Mouse (Mus musculus) neural tube, embryonic 14.5 days (tissue): ENCODE measurements around the gene Tmem200a. TPM values are rescaled to one million over a fixed set of nuclear protein-coding genes. Genes with fewer than 3 reads are reported as not detected.
A peak's percentile ranks its signal among the peaks of the same experiment; 100 is the strongest.
"Not testable (repeated sequence)": the region's sequence is repeated elsewhere in the genome, so short reads cannot be mapped to it uniquely, and the experiment has no call there.

Experiments
- ATAC-seq: fragments of 200-750 bp; cut with Nextera tagmentation; 2 replicates; pipeline ENCODE4 v1.8.0; 2017; ENCODE audit warnings: low read depth, mild to moderate bottlenecking, moderate TSS enrichment, moderate library complexity
- H3K27ac ChIP-seq: fragments of 300-500 bp; sonication (generic); 2 replicates; pipeline ENCODE4 v1.5.1; 2014; ENCODE audit warnings: low read depth, mild to moderate bottlenecking, control low read depth, low read length, moderate library complexity, mixed read lengths
- H3K27me3 ChIP-seq: fragments of 300-500 bp; sonication (generic); 2 replicates; pipeline ENCODE4 v1.6.1; 2014; ENCODE audit warnings: low read length; ENCODE audit not compliant: control insufficient read depth, insufficient read depth
- H3K36me3 ChIP-seq: fragments of 300-500 bp; sonication (generic); 2 replicates; pipeline ENCODE4 v1.6.1; 2014; ENCODE audit warnings: low read length, mixed read lengths; ENCODE audit not compliant: control insufficient read depth, insufficient read depth
- H3K4me1 ChIP-seq: fragments of 300-500 bp; sonication (generic); 2 replicates; pipeline ENCODE4 v1.6.1; 2014; ENCODE audit warnings: low read length; ENCODE audit not compliant: control insufficient read depth, insufficient read depth
- H3K4me2 ChIP-seq: fragments of 300-500 bp; sonication (generic); 2 replicates; pipeline ENCODE4 v1.6.1; 2014; ENCODE audit warnings: mild to moderate bottlenecking, low read depth, low read length, control low read depth
- H3K4me3 ChIP-seq: fragments of 300-500 bp; sonication (generic); 2 replicates; pipeline ENCODE4 v1.5.1; 2014; ENCODE audit warnings: low read depth, low read length, control low read depth, mixed read lengths
- H3K9ac ChIP-seq: fragments of 300-500 bp; sonication (generic); replicated peaks from 2 replicates; pipeline ENCODE4 v1.6.1; 2014; ENCODE audit warnings: low read depth, mild to moderate bottlenecking, control low read depth, low read length, mixed read lengths
- H3K9me3 ChIP-seq: fragments of 300-500 bp; sonication (generic); 2 replicates; pipeline ENCODE4 v1.6.1; 2016; ENCODE audit warnings: low read length; ENCODE audit not compliant: control insufficient read depth
- WGBS: fragments of 180-500 bp; shearing (Covaris S2); extraction: QIAGEN DNeasy Blood & Tissue Kit; methylation state at CpG from one replicate; pipeline ENCODE4 v1.1.7; 2014; 5-methylcytosine and 5-hydroxymethylcytosine counted together
- polyA plus RNA-seq: library from polyadenylated mRNA; unstranded; fragments of >200 nt; fragmentation: Nextera tagmentation; extraction: Ambion mirVana; gene quantifications from 2 replicates; pipeline ENCODE4 v1.2.1, GENCODE M21; 2014

Gene Tmem200a
- polyA plus RNA-seq, 1 experiment from 2014 or later: 22.6 TPM

GRCm38 (mm10) chr10:25927553-25928447, 151.1 kb downstream of the Tmem200a start:
- Histone ChIP-seq H3K4me2 (no peak overlapping the region), H3K9me3 (no peaks in the 10 kb centered on the region), H3K27me3 (no peaks in the 10 kb centered on the region), H3K9ac (no peak overlapping the region), H3K4me3 (no peak overlapping the region), H3K27ac (no peak overlapping the region), H3K36me3 (no peaks in the 10 kb centered on the region), H3K4me1 (0 out of 2 replicates have a peak, but pooled peaks cover 6% of the 10 kb centered on the region)
- ATAC-seq: peak; percentile 26; the same call in 1 of the 2 replicates
- WGBS: 42% methylated on average over 11 of the region's 11 CpGs

- H3K9me3 ChIP-seq: no peaks in the 10 kb centered on the region
- H3K36me3 ChIP-seq: no peaks in the 10 kb centered on the region
- no peak overlapping the region for H3K4me2 ChIP-seq
- ATAC-seq: peak; percentile 76
- H3K9ac ChIP-seq: no peak overlapping the region
- no peak overlapping the region for H3K4me3 ChIP-seq
- no peak overlapping the region for H3K27ac ChIP-seq
- 4% methylated on average over 4 of the region's 4 CpGs for WGBS
- H3K4me1 ChIP-seq: 0 out of 2 replicates have a peak, but pooled peaks cover 5% of the 10 kb centered on the region
- no peaks in the 10 kb centered on the region for H3K27me3 ChIP-seq
Measured at GRCm38 (mm10) chr10:25920640-25921278, 158.1 kb downstream of the Tmem200a start.

GRCm38 (mm10) chr10:25918103-25918502, 160.7 kb downstream of the Tmem200a start:
- H3K27ac ChIP-seq: no peak overlapping the region
- no peak overlapping the region for H3K4me3 ChIP-seq
- WGBS: 57% methylated on average over 2 of the region's 2 CpGs
- no peaks in the 10 kb centered on the region for H3K9me3 ChIP-seq
- no peaks in the 10 kb centered on the region for H3K36me3 ChIP-seq
- no peak for ATAC-seq
- H3K27me3 ChIP-seq: no peaks in the 10 kb centered on the region
- no peak overlapping the region for H3K4me2 ChIP-seq
- H3K4me1 ChIP-seq: 0 out of 2 replicates have a peak, but pooled peaks cover 5% of the 10 kb centered on the region
- no peak overlapping the region for H3K9ac ChIP-seq

GRCm38 (mm10) chr10:25910270-25910669, 168.6 kb downstream of the Tmem200a start:
- no peak overlapping the region for H3K27ac ChIP-seq
- no peak overlapping the region for H3K4me3 ChIP-seq
- no peak overlapping the region for H3K9ac ChIP-seq
- no peak overlapping the region for H3K4me2 ChIP-seq
- no peak for ATAC-seq
- no peaks in the 10 kb centered on the region for H3K4me1 ChIP-seq
- no peaks in the 10 kb centered on the region for H3K27me3 ChIP-seq
- 39% methylated on average over 6 of the region's 6 CpGs for WGBS
- H3K9me3 ChIP-seq: no peaks in the 10 kb centered on the region
- no peaks in the 10 kb centered on the region for H3K36me3 ChIP-seq

GRCm38 (mm10) chr10:25908027-25909012, 170.5 kb downstream of the Tmem200a start:
- Histone ChIP-seq H3K9me3 (no peaks in the 10 kb centered on the region), H3K9ac (no peak overlapping the region), H3K4me1 (no peaks in the 10 kb centered on the region), H3K36me3 (no peaks in the 10 kb centered on the region), H3K27me3 (no peaks in the 10 kb centered on the region), H3K27ac (no peak overlapping the region), H3K4me3 (no peak overlapping the region), H3K4me2 (no peak overlapping the region)
- 18% methylated on average over 10 of the region's 10 CpGs for WGBS
- peak; percentile 76; the same call in 1 of the 2 replicates for ATAC-seq

- not testable (repeated sequence) for H3K36me3 ChIP-seq, ATAC-seq, H3K4me2 ChIP-seq, H3K4me1 ChIP-seq, H3K9me3 ChIP-seq, H3K4me3 ChIP-seq, H3K27me3 ChIP-seq, H3K9ac ChIP-seq, H3K27ac ChIP-seq
- 87% methylated on average over 5 of the region's 5 CpGs for WGBS
Measured at GRCm38 (mm10) chr10:25894126-25894525, 184.7 kb downstream of the Tmem200a start.

- Histone ChIP-seq H3K36me3 (no peaks in the 10 kb centered on the region), H3K9ac (no peak overlapping the region), H3K27ac (no peak overlapping the region), H3K9me3 (no peaks in the 10 kb centered on the region), H3K4me2 (no peak overlapping the region), H3K4me1 (no peaks in the 10 kb centered on the region), H3K4me3 (no peak overlapping the region), H3K27me3 (no peaks in the 10 kb centered on the region)
- ATAC-seq: no peak
- WGBS: 56% methylated on average over 6 of the region's 6 CpGs
Measured at GRCm38 (mm10) chr10:25887225-25887624, 191.6 kb downstream of the Tmem200a start.

GRCm38 (mm10) chr10:25884512-25884911, 194.3 kb downstream of the Tmem200a start:
- 87% methylated on average over 2 of the region's 2 CpGs for WGBS
- no peak for ATAC-seq
- no peak overlapping the region for H3K9ac ChIP-seq
- H3K4me2 ChIP-seq: no peak overlapping the region
- H3K9me3 ChIP-seq: no peaks in the 10 kb centered on the region
- no peak overlapping the region for H3K4me3 ChIP-seq
- no peaks in the 10 kb centered on the region for H3K36me3 ChIP-seq
- H3K27ac ChIP-seq: no peak overlapping the region
- H3K27me3 ChIP-seq: no peaks in the 10 kb centered on the region
- no peaks in the 10 kb centered on the region for H3K4me1 ChIP-seq
